Comparison of ENCODE assay signal across 10 mouse cellular contexts in genomic region chr4:127217048-127217447, GRCm38 (mm10).
"Had no signal": no experiment of that assay in that cellular context is flagged by ENCODE, and none has a peak within 500 bp of the region (broad histone marks: within the 10 kb centered on the region; RNA-seq: fewer than 3 reads in every experiment).

No protein-coding gene starts in this region.

- DNase-seq: kidney, postnatal 14 days; left cerebral cortex, postnatal 4 days; liver, postnatal 0 days; lung, postnatal 10 days; lung, postnatal 36 days; right cerebral cortex, adult 18-20 months; right cerebral cortex, postnatal 14 days; right cerebral cortex, postnatal 4 days; thymus, adult 2 months; thymus, postnatal 25 days had no signal
